ENCODE assay signal across 8 mouse cellular contexts in genomic region chr8:8688823-8689453, GRCm38 (mm10). TPM values are rescaled to one million over a fixed set of nuclear protein-coding genes. Genes with fewer than 3 reads are reported as not detected.
DNase-seq lines count a peak whose midpoint lies in the region; ATAC-seq lines count a peak whose summit lies in the region.

No protein-coding gene starts in this region.

- H3K27me3 ChIP-seq in neural tube, embryonic 11.5 days (ENCODE audit: control insufficient read depth, insufficient read depth, low read length): no peaks in the 10 kb centered on the region
- H3K27me3 ChIP-seq in embryonic facial prominence, embryonic 14.5 days (replicated peaks; ENCODE audit: control insufficient read depth, insufficient read depth, low read length): no peaks in the 10 kb centered on the region
- no peaks in the 10 kb centered on the region for H3K27me3 ChIP-seq in limb, embryonic 12.5 days
- no peaks in the 10 kb centered on the region for H3K27me3 ChIP-seq in splenic B cell, adult 2 months (ENCODE audit: control insufficient read depth, insufficient read depth, low read length, poor library complexity, severe bottlenecking)

- no peaks in the 10 kb centered on the region for H3K9me3 ChIP-seq in neural tube, embryonic 11.5 days (ENCODE audit: control insufficient read depth, low read length)
- no peaks in the 10 kb centered on the region for H3K9me3 ChIP-seq in embryonic facial prominence, embryonic 14.5 days (ENCODE audit: control insufficient read depth, low read length)
- H3K9me3 ChIP-seq in limb, embryonic 12.5 days: no peaks in the 10 kb centered on the region

- no peaks in the 10 kb centered on the region for H3K36me3 ChIP-seq in neural tube, embryonic 11.5 days (ENCODE audit: control insufficient read depth, insufficient read depth, low read length)
- H3K36me3 ChIP-seq in embryonic facial prominence, embryonic 14.5 days (ENCODE audit: control insufficient read depth, insufficient read depth, low read length): no peaks in the 10 kb centered on the region
- H3K36me3 ChIP-seq in limb, embryonic 12.5 days: peaks cover 4% of the 10 kb centered on the region; the same call in 1 of the 2 replicates
- no peaks in the 10 kb centered on the region for H3K36me3 ChIP-seq in splenic B cell, adult 2 months (ENCODE audit: control insufficient read depth, insufficient read depth, low read length, poor library complexity, severe bottlenecking)

- no peak for ATAC-seq in neural tube, embryonic 11.5 days (ENCODE audit: insufficient read depth, low FRiP score, low TSS enrichment)
- ATAC-seq in embryonic facial prominence, embryonic 14.5 days (ENCODE audit: low read depth): no peak
- ATAC-seq in limb, embryonic 12.5 days (ENCODE audit: insufficient number of reproducible peaks, insufficient read depth, low FRiP score, low TSS enrichment, low read depth): 0 out of 2 replicates have a peak, but pooled peaks have one; percentile 10

- DNase-seq in neural tube, embryonic 11.5 days (ENCODE audit: low spot score): no peak
- no peak for DNase-seq in neural tube, embryonic 10.5 days (ENCODE audit: extremely low spot score, low spot score)
- peak; percentile 16 for DNase-seq in embryonic facial prominence, embryonic 14.5 days (ENCODE audit: low spot score)
- peak; percentile 60 for DNase-seq in splenic B cell, adult 2 months (ENCODE audit: low read depth, low spot score)
- no peak for DNase-seq in embryo, embryonic 10 days (ENCODE audit: low spot score)
- DNase-seq in embryo, embryonic 9.5 days (ENCODE audit: extremely low spot score): no peak
- no peak for DNase-seq in left cerebral cortex, adult 11 months (ENCODE audit: low spot score)

- peak overlapping the region; percentile 94 for H3K4me3 ChIP-seq in neural tube, embryonic 11.5 days (ENCODE audit: low read depth, low read length)
- H3K4me3 ChIP-seq in embryonic facial prominence, embryonic 14.5 days (ENCODE audit: low read depth, low read length): peak overlapping the region; percentile 90
- H3K4me3 ChIP-seq in limb, embryonic 12.5 days (replicated peaks): peak overlapping the region; percentile 86

- peaks cover 18% of the 10 kb centered on the region for H3K4me1 ChIP-seq in neural tube, embryonic 11.5 days (ENCODE audit: control insufficient read depth, insufficient read depth, low read length)
- H3K4me1 ChIP-seq in embryonic facial prominence, embryonic 14.5 days (ENCODE audit: control insufficient read depth, insufficient read depth, low read length): peaks cover 21% of the 10 kb centered on the region
- peaks cover 40% of the 10 kb centered on the region for H3K4me1 ChIP-seq in limb, embryonic 12.5 days (replicated peaks)

- H3K4me2 ChIP-seq in neural tube, embryonic 11.5 days (ENCODE audit: low read depth): peak overlapping the region; percentile 83
- H3K4me2 ChIP-seq in embryonic facial prominence, embryonic 14.5 days (ENCODE audit: low read depth, low read length): peak overlapping the region; percentile 74
- H3K4me2 ChIP-seq in limb, embryonic 12.5 days: peak overlapping the region; percentile 65

- H3K27ac ChIP-seq in neural tube, embryonic 11.5 days (ENCODE audit: low read depth, low read length): no peak overlapping the region
- no peak overlapping the region for H3K27ac ChIP-seq in embryonic facial prominence, embryonic 14.5 days (replicated peaks; ENCODE audit: low read depth, low read length)
- H3K27ac ChIP-seq in limb, embryonic 12.5 days: peak overlapping the region; percentile 97; the same call in 1 of the 2 replicates

- 20% methylated on average over 9 of the region's 9 CpGs for WGBS in neural tube, embryonic 11.5 days
- 7% methylated on average over 9 of the region's 9 CpGs for WGBS in embryonic facial prominence, embryonic 14.5 days
- WGBS in limb, embryonic 12.5 days: 15% methylated on average over 9 of the region's 9 CpGs

- peak overlapping the region; percentile 100 for H3K9ac ChIP-seq in neural tube, embryonic 11.5 days (ENCODE audit: low read length)
- peak overlapping the region; percentile 100 for H3K9ac ChIP-seq in embryonic facial prominence, embryonic 14.5 days (ENCODE audit: low read depth, low read length)
- peak overlapping the region; percentile 98 for H3K9ac ChIP-seq in limb, embryonic 12.5 days (replicated peaks)

RNA-seq across cellular contexts. Expression of gene Arglu1, which starts 1.4 kb away (rescaled TPM):
- polyA plus RNA-seq in neural tube, embryonic 11.5 days (2014; fragmentation: Nextera tagmentation; extraction: Ambion mirVana): 135 and 144 TPM in 2 replicates
- 116 and 131 TPM in 2 replicates for polyA plus RNA-seq in embryonic facial prominence, embryonic 14.5 days (2014; fragmentation: Nextera tagmentation; extraction: Ambion mirVana)
- 211 and 212 TPM in 2 replicates for polyA plus RNA-seq in limb, embryonic 12.5 days (2016; fragmentation: Nextera tagmentation; extraction: Ambion mirVana)

RNA-seq across cellular contexts. Expression of gene Efnb2, which starts 27.9 kb away (rescaled TPM):
- 37.9 and 39.0 TPM in 2 replicates for polyA plus RNA-seq in neural tube, embryonic 11.5 days (2014; fragmentation: Nextera tagmentation; extraction: Ambion mirVana)
- 30.0 and 30.6 TPM in 2 replicates for polyA plus RNA-seq in embryonic facial prominence, embryonic 14.5 days (2014; fragmentation: Nextera tagmentation; extraction: Ambion mirVana)
- polyA plus RNA-seq in limb, embryonic 12.5 days (2016; fragmentation: Nextera tagmentation; extraction: Ambion mirVana): 32.4 and 38.1 TPM in 2 replicates

Comparison
In these comparisons a context has a peak if more than half of its experiments do, and no peak if none do; other contexts are left out.
1. DNase-seq: peak in embryonic facial prominence, embryonic 14.5 days (single experiment) and splenic B cell, adult 2 months (single experiment); none in neural tube, embryonic 11.5 days (single experiment), neural tube, embryonic 10.5 days (single experiment), embryo, embryonic 10 days (single experiment), embryo, embryonic 9.5 days (single experiment) and left cerebral cortex, adult 11 months (single experiment).
2. Peak in every context shown above with its lines, with median percentiles within 50 percentile points of each other: H3K4me2 ChIP-seq, H3K4me3 ChIP-seq and H3K9ac ChIP-seq.